Mouse (Mus musculus) left cerebral cortex, adult 18-20 months (tissue): ENCODE results near the gene Fgf13. TPM values are rescaled to one million over a fixed set of nuclear protein-coding genes. Genes with fewer than 3 reads are reported as not detected.

Source experiments
- microRNA-seq, 2 experiments: library from miRNA; unstranded; fragments of <30 nt; microRNA quantifications; one replicate each; pipeline ENCODE4 v1.2.0; 2021
- total RNA-seq, 2 experiments: library from RNA; stranded (reverse); gene quantifications; 2 replicates each; pipeline ENCODE4 v1.2.3; 2021

Gene Fgf13
- total RNA-seq, 2 experiments from 2014 or later, result 127 to 150 TPM

Small RNA genes within 50 kb of the gene (microRNA-seq; reads per million reads assigned to microRNA genes)
- gene Mir504, result 19.0 to 25.4 reads per million in 2 experiments
